Mouse (Mus musculus) forebrain, embryonic 16.5 days (tissue): Measurements from ENCODE around the gene Ptk7. TPM values are rescaled to one million over a fixed set of nuclear protein-coding genes. Genes with fewer than 3 reads are reported as not detected.

Experiments
- ATAC-seq: fragments of 200-750 bp; cut with Nextera tagmentation; 2 replicates; pipeline ENCODE4 v1.8.0; 2017; ENCODE audit warnings: mild to moderate bottlenecking, moderate library complexity
- H3K27ac ChIP-seq: fragments of 300-500 bp; sonication (generic); 2 replicates; pipeline ENCODE4 v1.5.1; 2014; ENCODE audit warnings: low read length, control low read depth
- H3K27me3 ChIP-seq: fragments of 300-500 bp; sonication (generic); replicated peaks from 2 replicates; pipeline ENCODE4 v1.6.1; 2014; ENCODE audit warnings: low read length; ENCODE audit not compliant: control insufficient read depth, insufficient read depth
- H3K36me3 ChIP-seq: fragments of 300-500 bp; sonication (generic); 2 replicates; pipeline ENCODE4 v1.6.1; 2014; ENCODE audit not compliant: control insufficient read depth, insufficient read depth
- H3K4me1 ChIP-seq: fragments of 300-500 bp; sonication (generic); replicated peaks from 2 replicates; pipeline ENCODE4 v1.6.1; 2014; ENCODE audit warnings: low read length; ENCODE audit not compliant: control insufficient read depth, insufficient read depth
- H3K4me2 ChIP-seq: fragments of 300-500 bp; sonication (generic); 2 replicates; pipeline ENCODE4 v1.6.1; 2014; ENCODE audit warnings: mild to moderate bottlenecking, low read length, control low read depth
- H3K4me3 ChIP-seq: fragments of 300-500 bp; sonication (generic); replicated peaks from 2 replicates; pipeline ENCODE4 v1.5.1; 2014; ENCODE audit warnings: mild to moderate bottlenecking, low read length, control low read depth
- H3K9ac ChIP-seq: fragments of 300-500 bp; sonication (generic); replicated peaks from 2 replicates; pipeline ENCODE4 v1.6.1; 2014; ENCODE audit warnings: low read depth, low read length, control low read depth
- H3K9me3 ChIP-seq: fragments of 300-500 bp; sonication (generic); 2 replicates; pipeline ENCODE4 v1.6.1; 2016; ENCODE audit warnings: low read length; ENCODE audit not compliant: control insufficient read depth
- WGBS: fragments of 180-500 bp; shearing (Covaris S2); extraction: QIAGEN DNeasy Blood & Tissue Kit; methylation state at CpG from one replicate; pipeline ENCODE4 v1.1.7; 2014; 5-methylcytosine and 5-hydroxymethylcytosine counted together
- polyA plus RNA-seq: library from polyadenylated mRNA; unstranded; fragments of >200 nt; fragmentation: Nextera tagmentation; extraction: Ambion mirVana; gene quantifications from 2 replicates; pipeline ENCODE4 v1.2.1, GENCODE M21; 2015

Gene Ptk7
- polyA plus RNA-seq, 1 experiment from 2014 or later: 33.9 TPM

GRCm38 (mm10) chr17:46628471-46628790 is 873 bp downstream of the Ptk7 start:
- Histone ChIP-seq H3K9me3 (no peaks in the 10 kb centered on the region), H3K4me1 (peaks cover 42% of the 10 kb centered on the region), H3K4me3 (peak overlapping the region; percentile 93), H3K27ac (peak overlapping the region; percentile 90), H3K36me3 (no peaks in the 10 kb centered on the region), H3K4me2 (peak overlapping the region; percentile 80), H3K27me3 (no peaks in the 10 kb centered on the region), H3K9ac (peak overlapping the region; percentile 95)
- WGBS: under 1% methylated on average over 13 of the region's 13 CpGs
- no peak; the same call in 1 of the 2 replicates for ATAC-seq

GRCm38 (mm10) chr17:46627409-46627808 is 1.9 kb downstream of the Ptk7 start:
- H3K4me3 ChIP-seq: no peak overlapping the region
- H3K27me3 ChIP-seq: no peaks in the 10 kb centered on the region
- 59% methylated on average over 6 of the region's 6 CpGs for WGBS
- ATAC-seq: no peak
- peaks cover 50% of the 10 kb centered on the region for H3K4me1 ChIP-seq
- H3K36me3 ChIP-seq: no peaks in the 10 kb centered on the region
- H3K4me2 ChIP-seq: peak overlapping the region; percentile 80
- no peak overlapping the region for H3K27ac ChIP-seq
- H3K9ac ChIP-seq: no peak overlapping the region
- H3K9me3 ChIP-seq: no peaks in the 10 kb centered on the region

GRCm38 (mm10) chr17:46624598-46624997 is 4.7 kb downstream of the Ptk7 start:
- no peaks in the 10 kb centered on the region for H3K36me3 ChIP-seq
- no peak overlapping the region for H3K27ac ChIP-seq
- 68% methylated on average over 12 of the region's 12 CpGs for WGBS
- no peaks in the 10 kb centered on the region for H3K9me3 ChIP-seq
- ATAC-seq: no peak
- peaks cover 66% of the 10 kb centered on the region for H3K4me1 ChIP-seq
- no peak overlapping the region for H3K4me2 ChIP-seq
- no peak overlapping the region for H3K4me3 ChIP-seq
- no peak overlapping the region for H3K9ac ChIP-seq
- no peaks in the 10 kb centered on the region for H3K27me3 ChIP-seq

GRCm38 (mm10) chr17:46623819-46624557 is 5.3 kb downstream of the Ptk7 start:
- H3K9me3 ChIP-seq: no peaks in the 10 kb centered on the region
- H3K27me3 ChIP-seq: no peaks in the 10 kb centered on the region
- no peak overlapping the region for H3K27ac ChIP-seq
- WGBS: 21% methylated on average over 10 of the region's 10 CpGs
- no peak overlapping the region for H3K4me2 ChIP-seq
- no peak for ATAC-seq
- no peak overlapping the region for H3K4me3 ChIP-seq
- H3K36me3 ChIP-seq: no peaks in the 10 kb centered on the region
- H3K9ac ChIP-seq: no peak overlapping the region
- H3K4me1 ChIP-seq: peaks cover 72% of the 10 kb centered on the region

GRCm38 (mm10) chr17:46622269-46622668 is 7.0 kb downstream of the Ptk7 start:
- no peaks in the 10 kb centered on the region for H3K9me3 ChIP-seq
- WGBS: 87% methylated on average over 11 of the region's 11 CpGs
- ATAC-seq: no peak

GRCm38 (mm10) chr17:46621324-46621723 is 8.0 kb downstream of the Ptk7 start:
- Histone ChIP-seq H3K4me3 (no peak overlapping the region), H3K27ac (peak overlapping the region; percentile 7), H3K36me3 (no peaks in the 10 kb centered on the region), H3K9me3 (no peaks in the 10 kb centered on the region), H3K27me3 (no peaks in the 10 kb centered on the region), H3K4me2 (peak overlapping the region; percentile 28), H3K9ac (0 out of 2 replicates have a peak overlapping the region, but pooled peaks have one; percentile 12), H3K4me1 (peaks cover 69% of the 10 kb centered on the region)
- peak; percentile 19; the same call in 1 of the 2 replicates for ATAC-seq
- WGBS: 47% methylated on average over 15 of the region's 15 CpGs

More at GRCm38 (mm10) chr17:46622269-46622668, 7.0 kb downstream of the Ptk7 start:
- Histone ChIP-seq H3K27me3 (no peaks in the 10 kb centered on the region), H3K9ac (no peak overlapping the region), H3K4me3 (no peak overlapping the region), H3K36me3 (no peaks in the 10 kb centered on the region), H3K27ac (no peak overlapping the region), H3K4me1 (peaks cover 77% of the 10 kb centered on the region), H3K4me2 (no peak overlapping the region)

- H3K4me3 ChIP-seq: no peak overlapping the region
- no peaks in the 10 kb centered on the region for H3K36me3 ChIP-seq
- H3K27ac ChIP-seq: peak overlapping the region; percentile 65; the same call in 1 of the 2 replicates
- peak overlapping the region; percentile 54 for H3K9ac ChIP-seq
- 33% methylated on average over 16 of the region's 16 CpGs for WGBS
- H3K4me2 ChIP-seq: peak overlapping the region; percentile 40
- no peaks in the 10 kb centered on the region for H3K9me3 ChIP-seq
- ATAC-seq: no peak
- no peaks in the 10 kb centered on the region for H3K27me3 ChIP-seq
- H3K4me1 ChIP-seq: peaks cover 68% of the 10 kb centered on the region
Measured at GRCm38 (mm10) chr17:46619683-46620357, 9.5 kb downstream of the Ptk7 start.

- WGBS: 6% methylated on average over 27 of the region's 27 CpGs
- Histone ChIP-seq H3K4me3 (no peak overlapping the region), H3K9me3 (no peaks in the 10 kb centered on the region)
Measured at GRCm38 (mm10) chr17:46618769-46619682, 10.3 kb downstream of the Ptk7 start.

GRCm38 (mm10) chr17:46618394-46618768 is 10.9 kb downstream of the Ptk7 start:
- peak overlapping the region; percentile 54 for H3K9ac ChIP-seq
- peaks cover 59% of the 10 kb centered on the region for H3K4me1 ChIP-seq
- no peak for ATAC-seq
- no peaks in the 10 kb centered on the region for H3K9me3 ChIP-seq
- peak overlapping the region; percentile 65 for H3K27ac ChIP-seq
- H3K36me3 ChIP-seq: no peaks in the 10 kb centered on the region
- peak overlapping the region; percentile 40 for H3K4me2 ChIP-seq
- no peak overlapping the region for H3K4me3 ChIP-seq
- H3K27me3 ChIP-seq: no peaks in the 10 kb centered on the region
- 17% methylated on average over 6 of the region's 6 CpGs for WGBS

More at GRCm38 (mm10) chr17:46618769-46619682, 10.3 kb downstream of the Ptk7 start:
- no peaks in the 10 kb centered on the region for H3K27me3 ChIP-seq
- H3K4me2 ChIP-seq: peak overlapping the region; percentile 40
- H3K9ac ChIP-seq: peak overlapping the region; percentile 54
- peaks cover 60% of the 10 kb centered on the region for H3K4me1 ChIP-seq
- peak; percentile 36 for ATAC-seq
- no peaks in the 10 kb centered on the region for H3K36me3 ChIP-seq
- peak overlapping the region; percentile 65 for H3K27ac ChIP-seq
